Mouse (Mus musculus) ES-E14 (cell line): ENCODE data around the gene Olfr1040.

ENCODE experiments used
- CHD2 ChIP-seq: IDR thresholded peaks from 2 replicates; pipeline ENCODE4 v1.6.1; 2014; ENCODE audit warnings: mild to moderate bottlenecking, low read depth, low read length, inconsistent platforms
- ZC3H11A ChIP-seq: IDR thresholded peaks from 2 replicates; pipeline ENCODE4 v1.6.1; 2012; ENCODE audit warnings: low read depth, mild to moderate bottlenecking, inconsistent platforms, low read length, borderline replicate concordance
- ZNF384 ChIP-seq: IDR thresholded peaks from 2 replicates; pipeline ENCODE4 v1.6.1; 2012; ENCODE audit warnings: low read depth, low read length, inconsistent platforms

- TF ChIP-seq ZC3H11A (no peak), ZNF384 (no peak), CHD2 (no peak)
These were observed 15.2 kb upstream of the Olfr1040 start, which contains the start of gene Olfr1042 for GRCm38 (mm10) chr2:86161738-86162137.
